Mouse (Mus musculus): ENCODE measurements at regions not wholly inside any gene's neighbourhood (a gene's known extent, or its start where the extent isn't known, plus 50 kb on each side); places are given as distances from the start of the nearest gene placed in this dataset.

- TF ChIP-seq CTCF (IDR thresholded peaks at IDR 0.05; ENCODE audit: insufficient read depth, low read depth, low read length): no peak
- no peak for TF ChIP-seq POLR2A (IDR thresholded peaks at IDR 0.05; ENCODE audit: insufficient read depth, low read depth, low read length)
These were observed 143.3 kb downstream of the BC067074 start for GRCm38 (mm10) chr13:113436288-113436687.
